Mouse (Mus musculus): Measurements from ENCODE around the gene Osm. TPM values are rescaled to one million over a fixed set of nuclear protein-coding genes. Genes with fewer than 3 reads are reported as not detected.
A peak's percentile ranks its signal among the peaks of the same experiment; 100 is the strongest.

The Osm gene
- total RNA-seq, 1 experiment = 0.98 TPM

GRCm38 (mm10) chr11:4240151-4240550, 3.9 kb downstream of the Osm start:
- DNase-seq (ENCODE audit: low read depth, low spot score) = no peak
- peaks cover 0 to 27% of the 10 kb centered on the region in 2 experiments; a peak in 2 of 4 replicates for H3K4me1 ChIP-seq (ENCODE audit: control insufficient read depth in 2 of 2, insufficient read depth in 2 of 2, low read length in 2 of 2, poor library complexity in 1 of 2)
- no peaks in the 10 kb centered on the region for H3K9me3 ChIP-seq (ENCODE audit: control insufficient read depth, insufficient read depth, low read depth, low read length)
- in situ Hi-C loops (cut with MboI; ENCODE audit: low sequenced_read_pairs in 2 of 2, unreplicated experiment in 2 of 2) = no loop called here
- H3K27ac ChIP-seq (ENCODE audit: insufficient read depth, low read depth, low read length, poor library complexity, severe bottlenecking) = no peak overlapping the region
- no peaks in the 10 kb centered on the region for H3K36me3 ChIP-seq (ENCODE audit: control insufficient read depth, insufficient read depth, low read length, poor library complexity, severe bottlenecking)
- TF ChIP-seq HCFC1 (IDR thresholded peaks at IDR 0.05; ENCODE audit: borderline replicate concordance, insufficient read depth, low read length) (no peak), MAFK (IDR thresholded peaks at IDR 0.05; ENCODE audit: insufficient read depth, low read depth, low read length) (no peak), CHD2 (IDR thresholded peaks at IDR 0.05; ENCODE audit: low read depth, low read length) (no peak), ZC3H11A (IDR thresholded peaks at IDR 0.05; ENCODE audit: borderline replicate concordance, low read depth, low read length) (no peak), ZNF384 (IDR thresholded peaks at IDR 0.05; ENCODE audit: low read depth, low read length) (no peak)
- no peak overlapping the region; the same call in 1 of the 2 replicates for H3K9ac ChIP-seq (ENCODE audit: insufficient read depth, low read depth, low read length, poor library complexity, severe bottlenecking)
- peak overlapping the region in 1 of 2 experiments; percentile 40; a peak in 2 of 4 replicates for H3K4me3 ChIP-seq (ENCODE audit: insufficient read depth in 1 of 2, low read depth in 1 of 2, low read length in 2 of 2, poor library complexity in 1 of 2, severe bottlenecking in 1 of 2)

GRCm38 (mm10) chr11:4241180-4241579, 5.0 kb downstream of the Osm start:
- in situ Hi-C loops (cut with MboI; ENCODE audit: low sequenced_read_pairs in 2 of 2, unreplicated experiment in 2 of 2) = no loop called here
- no peak overlapping the region for H3K9ac ChIP-seq (ENCODE audit: insufficient read depth, low read depth, low read length, poor library complexity, severe bottlenecking)
- H3K27ac ChIP-seq (ENCODE audit: insufficient read depth, low read depth, low read length, poor library complexity, severe bottlenecking) = no peak overlapping the region
- no peaks in the 10 kb centered on the region for H3K36me3 ChIP-seq (ENCODE audit: control insufficient read depth, insufficient read depth, low read length, poor library complexity, severe bottlenecking)
- no peak for TF ChIP-seq HCFC1 (IDR thresholded peaks at IDR 0.05; ENCODE audit: borderline replicate concordance, insufficient read depth, low read length)
- TF ChIP-seq MAFK (IDR thresholded peaks at IDR 0.05; ENCODE audit: insufficient read depth, low read depth, low read length) = no peak
- no peak for TF ChIP-seq CHD2 (IDR thresholded peaks at IDR 0.05; ENCODE audit: low read depth, low read length)
- no peak for TF ChIP-seq ZNF384 (IDR thresholded peaks at IDR 0.05; ENCODE audit: low read depth, low read length)
- TF ChIP-seq ZC3H11A (IDR thresholded peaks at IDR 0.05; ENCODE audit: borderline replicate concordance, low read depth, low read length) = no peak
- H3K4me3 ChIP-seq (ENCODE audit: insufficient read depth in 1 of 2, low read depth in 1 of 2, low read length in 2 of 2, poor library complexity in 1 of 2, severe bottlenecking in 1 of 2) = no peak overlapping the region
- no peaks in the 10 kb centered on the region for H3K9me3 ChIP-seq (ENCODE audit: control insufficient read depth, insufficient read depth, low read depth, low read length)
- H3K4me1 ChIP-seq (ENCODE audit: control insufficient read depth in 2 of 2, insufficient read depth in 2 of 2, low read length in 2 of 2, poor library complexity in 1 of 2) = peaks cover 3 to 23% of the 10 kb centered on the region in 2 experiments; a peak in 3 of 4 replicates
- DNase-seq (ENCODE audit: low read depth, low spot score) = no peak

- H3K9me3 ChIP-seq (ENCODE audit: control insufficient read depth, insufficient read depth, low read depth, low read length) = no peaks in the 10 kb centered on the region
- no peak overlapping the region for H3K9ac ChIP-seq (ENCODE audit: insufficient read depth, low read depth, low read length, poor library complexity, severe bottlenecking)
- peak overlapping the region; percentile 81; the same call in 1 of the 2 replicates for H3K27ac ChIP-seq (ENCODE audit: insufficient read depth, low read depth, low read length, poor library complexity, severe bottlenecking)
- in situ Hi-C loops (cut with MboI; ENCODE audit: low sequenced_read_pairs in 2 of 2, unreplicated experiment in 2 of 2) = no loop called here
- no peaks in the 10 kb centered on the region for H3K36me3 ChIP-seq (ENCODE audit: control insufficient read depth, insufficient read depth, low read length, poor library complexity, severe bottlenecking)
- H3K4me1 ChIP-seq (ENCODE audit: control insufficient read depth in 2 of 2, insufficient read depth in 2 of 2, low read length in 2 of 2, poor library complexity in 1 of 2) = peaks cover 6 to 7% of the 10 kb centered on the region in 2 experiments
- no peak for TF ChIP-seq ZC3H11A (IDR thresholded peaks at IDR 0.05; ENCODE audit: borderline replicate concordance, low read depth, low read length)
- H3K4me3 ChIP-seq (ENCODE audit: insufficient read depth in 1 of 2, low read depth in 1 of 2, low read length in 2 of 2, poor library complexity in 1 of 2, severe bottlenecking in 1 of 2) = peak overlapping the region in 1 of 2 experiments; percentile 18; a peak in 2 of 4 replicates
- peak; percentile 59 for DNase-seq (ENCODE audit: low read depth, low spot score)
Observed at GRCm38 (mm10) chr11:4246126-4246525, 9.9 kb downstream of the Osm start.

GRCm38 (mm10) chr11:4246623-4247022, 10.4 kb downstream of the Osm start:
- Histone ChIP-seq H3K4me3 (ENCODE audit: insufficient read depth in 1 of 2, low read depth in 1 of 2, low read length in 2 of 2, poor library complexity in 1 of 2, severe bottlenecking in 1 of 2) (no peak overlapping the region), H3K27ac (ENCODE audit: insufficient read depth, low read depth, low read length, poor library complexity, severe bottlenecking) (peak overlapping the region; percentile 81), H3K4me1 (ENCODE audit: control insufficient read depth in 2 of 2, insufficient read depth in 2 of 2, low read length in 2 of 2, poor library complexity in 1 of 2) (peaks cover 6 to 7% of the 10 kb centered on the region in 2 experiments), H3K9me3 (ENCODE audit: control insufficient read depth, insufficient read depth, low read depth, low read length) (no peaks in the 10 kb centered on the region), H3K36me3 (ENCODE audit: control insufficient read depth, insufficient read depth, low read length, poor library complexity, severe bottlenecking) (no peaks in the 10 kb centered on the region), H3K9ac (ENCODE audit: insufficient read depth, low read depth, low read length, poor library complexity, severe bottlenecking) (no peak overlapping the region)
- TF ChIP-seq ZNF384 (IDR thresholded peaks at IDR 0.05; ENCODE audit: low read depth, low read length) (no peak), ZC3H11A (IDR thresholded peaks at IDR 0.05; ENCODE audit: borderline replicate concordance, low read depth, low read length) (no peak), HCFC1 (IDR thresholded peaks at IDR 0.05; ENCODE audit: borderline replicate concordance, insufficient read depth, low read length) (no peak), MAFK (IDR thresholded peaks at IDR 0.05; ENCODE audit: insufficient read depth, low read depth, low read length) (no peak), CHD2 (IDR thresholded peaks at IDR 0.05; ENCODE audit: low read depth, low read length) (no peak)
- DNase-seq (ENCODE audit: low read depth, low spot score) = no peak
- in situ Hi-C loops (cut with MboI; ENCODE audit: low sequenced_read_pairs in 2 of 2, unreplicated experiment in 2 of 2) = no loop called here
